Mouse (Mus musculus) frontal cortex, postnatal 36 days (tissue): Measurements from ENCODE around the gene Tmem45a.

Source experiments
- DNase-seq, 2 experiments: peaks; one replicate each; pipeline ENCODE4 v3.0.0; 2022; ENCODE audit warnings: low spot score in 2 of 2

Gene Tmem45a

DNA sequence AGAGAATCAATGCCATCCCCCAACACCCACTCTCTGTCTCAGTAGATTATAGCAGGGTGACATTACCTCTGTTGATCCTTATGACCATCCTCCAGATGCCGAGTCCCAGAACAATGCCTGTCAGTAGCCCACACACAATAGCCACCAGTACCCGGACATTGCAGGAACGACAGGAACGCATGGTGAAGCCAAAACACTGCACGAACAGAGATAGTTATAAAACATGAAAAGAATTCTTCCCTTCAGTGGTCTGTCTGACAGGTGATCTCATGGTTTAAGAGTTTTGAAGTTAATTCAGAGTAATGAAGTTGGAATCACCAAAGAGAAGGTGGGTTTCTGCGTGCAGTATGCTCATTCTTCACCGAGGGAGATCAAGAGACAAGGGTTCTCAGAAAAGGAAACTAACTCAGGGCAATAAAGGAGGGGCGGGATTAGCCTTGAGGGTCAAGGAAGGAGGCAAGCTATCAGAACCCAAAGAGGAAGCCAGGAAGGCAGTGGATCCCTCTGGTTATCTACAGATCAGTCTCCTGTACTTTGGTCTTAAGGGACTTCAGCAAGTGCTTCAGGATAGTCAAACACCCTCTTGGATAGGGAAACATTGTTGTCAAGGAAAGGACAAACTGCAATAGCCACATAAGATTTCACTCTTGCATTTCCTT lies 90.4 kb downstream of the Tmem45a start, which contains the start of gene Adgrg7:
Adgrg7 (minus strand) TSS at position 375 of the 659 bp plus-strand sequence.
- no peak for DNase-seq

DNA sequence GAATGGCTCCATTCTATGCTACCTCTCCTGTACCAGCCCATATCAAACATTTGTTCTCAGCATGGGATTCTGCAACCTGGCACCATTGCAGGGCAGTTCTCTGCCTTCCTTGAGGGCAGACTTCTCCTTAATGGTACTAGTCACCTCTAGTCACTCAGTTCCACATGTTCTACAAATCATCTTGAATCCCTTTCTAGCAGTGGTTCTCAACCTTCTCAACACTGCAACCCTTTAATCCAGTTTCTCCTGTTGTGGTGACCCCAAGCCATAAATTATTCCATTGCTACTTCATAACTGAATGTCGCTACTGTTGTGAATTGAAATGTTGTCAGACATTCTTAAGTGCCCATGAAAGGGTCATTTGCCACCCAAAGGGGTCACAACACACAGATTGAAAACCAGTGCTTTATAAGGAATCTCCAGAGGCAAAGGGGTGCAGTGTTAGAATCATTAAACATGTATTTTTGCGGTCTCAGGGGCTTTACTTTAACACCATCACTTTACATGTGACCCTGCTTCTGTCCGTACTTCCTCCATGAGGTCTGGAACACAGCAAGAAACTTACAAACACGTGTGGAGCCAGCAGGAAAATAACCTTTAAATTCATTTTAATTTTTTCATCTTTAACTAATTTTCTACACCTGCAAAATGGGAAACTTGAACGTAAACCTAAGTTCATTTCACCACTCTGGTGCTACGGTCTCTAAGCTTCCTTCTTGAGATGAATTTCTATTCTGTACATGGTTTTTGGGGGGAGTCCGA lies 91.4 kb downstream of the Tmem45a start:
- no peak for DNase-seq

DNA sequence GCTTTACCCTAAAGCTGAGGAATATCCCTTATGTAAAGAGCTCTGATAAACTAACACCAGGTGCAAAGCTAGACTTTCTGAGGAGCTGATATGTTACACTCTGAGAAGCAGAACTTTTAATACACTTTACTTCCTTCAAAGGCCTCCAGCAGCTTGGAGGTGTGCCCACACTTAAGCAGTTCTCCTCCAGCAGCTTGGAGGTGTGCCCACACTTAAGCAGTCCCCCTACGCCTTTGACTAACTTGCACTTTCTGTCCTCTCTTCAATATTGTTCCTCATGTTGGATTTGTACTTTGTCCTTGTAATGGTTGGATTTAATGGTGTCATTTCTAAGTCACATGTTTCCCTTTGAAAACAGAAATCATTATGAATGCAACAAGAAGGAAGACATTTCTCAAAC lies 92.2 kb downstream of the Tmem45a start:
- no peak for DNase-seq

DNA sequence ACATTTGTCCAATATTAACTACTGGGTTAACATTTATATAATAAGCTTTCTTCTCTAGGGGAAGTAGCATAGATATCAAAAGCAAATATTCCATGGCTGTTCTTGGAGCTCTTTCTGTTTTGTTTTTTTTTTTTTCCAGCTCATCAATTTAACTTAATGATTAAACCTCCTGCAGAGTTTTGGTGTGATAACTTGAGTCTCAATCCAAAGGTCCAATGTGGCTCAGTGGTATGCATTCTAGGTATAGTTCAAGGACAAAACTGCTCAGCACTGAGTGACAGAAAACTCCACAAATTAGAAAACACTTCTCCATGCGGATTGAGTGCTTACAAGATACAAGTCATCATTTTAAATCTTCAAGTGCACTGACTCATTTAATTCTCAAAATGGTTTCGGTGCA lies 100.0 kb downstream of the Tmem45a start:
- no peak for DNase-seq

DNA sequence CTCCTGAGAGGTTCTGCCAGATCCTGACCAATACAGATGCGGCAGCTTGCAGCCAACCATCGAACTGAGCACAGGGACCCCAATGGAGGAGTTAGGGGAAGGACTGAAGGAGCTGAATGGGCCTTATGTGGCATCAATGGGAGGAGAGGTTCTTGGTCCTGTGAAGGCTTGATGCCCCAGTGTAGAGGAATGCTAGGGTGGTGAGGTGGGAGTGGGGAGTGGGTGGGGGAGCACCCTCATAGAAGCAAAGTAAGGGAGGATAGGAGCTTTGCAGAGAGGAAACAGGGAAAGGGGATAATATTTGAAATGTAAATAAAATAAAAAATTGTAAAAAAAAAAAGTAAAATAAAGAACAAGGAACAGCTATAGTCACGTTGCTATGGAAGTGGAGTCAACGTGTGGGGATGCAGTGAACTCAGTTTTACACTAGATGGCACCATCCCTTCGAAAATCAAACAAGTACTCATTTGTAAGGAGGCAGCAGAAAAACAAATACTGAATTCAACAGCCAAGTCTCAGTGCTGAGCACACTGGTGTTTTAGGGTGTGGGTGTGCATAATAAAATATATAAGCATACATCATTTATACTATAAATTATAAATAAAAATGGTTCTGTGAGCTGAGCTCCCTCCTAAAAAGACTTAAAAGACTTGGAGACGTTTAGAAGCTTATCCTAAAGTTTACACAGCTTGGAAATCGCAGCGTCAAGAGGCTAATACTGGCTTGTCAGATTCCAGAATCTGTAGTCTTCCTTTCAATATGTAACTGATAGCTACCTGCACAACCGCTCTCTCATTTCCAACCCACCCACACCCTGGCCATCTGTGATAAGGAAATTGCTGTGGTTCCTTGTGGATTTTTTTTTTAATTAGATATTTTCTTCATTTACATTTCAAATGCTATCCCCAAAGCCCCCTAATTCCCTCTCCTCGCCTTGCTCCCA lies 114.5 kb downstream of the Tmem45a start:
- peak; percentile 48 to 77 for DNase-seq
